Mouse (Mus musculus) hindbrain, postnatal 0 days (tissue): ENCODE measurements around the gene Urm1. TPM values are rescaled to one million over a fixed set of nuclear protein-coding genes. Genes with fewer than 3 reads are reported as not detected.

Experiments used
- ATAC-seq: fragments of 200-750 bp; cut with Nextera tagmentation; 2 replicates; pipeline ENCODE4 v1.8.0; 2017; ENCODE audit warnings: mild to moderate bottlenecking, moderate TSS enrichment, moderate library complexity
- DNase-seq: peaks from one replicate; pipeline ENCODE4 v3.0.0-alpha.2; 2015; ENCODE audit warnings: low spot score
- H3K27ac ChIP-seq: fragments of 300-500 bp; sonication (generic); 2 replicates; pipeline ENCODE4 v1.5.1; 2014; ENCODE audit warnings: mild to moderate bottlenecking
- H3K27me3 ChIP-seq: fragments of 300-500 bp; sonication (generic); 2 replicates; pipeline ENCODE4 v1.6.1; 2014; ENCODE audit warnings: low read length, mixed read lengths; ENCODE audit not compliant: insufficient read depth
- H3K36me3 ChIP-seq: fragments of 300-500 bp; sonication (generic); 2 replicates; pipeline ENCODE4 v1.6.1; 2014; ENCODE audit warnings: low read length, mixed read lengths; ENCODE audit not compliant: insufficient read depth
- H3K4me1 ChIP-seq: fragments of 300-500 bp; sonication (generic); 2 replicates; pipeline ENCODE4 v1.6.1; 2014; ENCODE audit warnings: antibody characterized with exemption, low read length, mixed read lengths; ENCODE audit not compliant: insufficient read depth
- H3K4me2 ChIP-seq: fragments of 300-500 bp; sonication (generic); 2 replicates; pipeline ENCODE4 v1.6.1; 2014; ENCODE audit warnings: low read depth, mild to moderate bottlenecking, low read length, moderate library complexity, mixed read lengths
- H3K4me3 ChIP-seq: fragments of 300-500 bp; sonication (generic); 2 replicates; pipeline ENCODE4 v1.5.1; 2014; ENCODE audit warnings: low read length
- H3K9ac ChIP-seq: fragments of 300-500 bp; sonication (generic); replicated peaks from 2 replicates; pipeline ENCODE4 v1.6.1; 2014; ENCODE audit warnings: mild to moderate bottlenecking, low read length, moderate library complexity, mixed read lengths
- H3K9me3 ChIP-seq: fragments of 300-500 bp; sonication (generic); 2 replicates; pipeline ENCODE4 v1.6.1; 2016; ENCODE audit warnings: low read length, mixed read lengths
- CTCF ChIP-seq: IDR thresholded peaks from 2 replicates; pipeline ENCODE4 v1.5.1; 2016; ENCODE audit warnings: antibody characterized with exemption, control low read depth, low read depth
- whole genome bisulfite sequencing: fragments of 180-500 bp; shearing (Covaris S2); extraction: QIAGEN DNeasy Blood & Tissue Kit; methylation state at CpG from one replicate; pipeline ENCODE4 v1.1.7; 2014; 5-methylcytosine and 5-hydroxymethylcytosine counted together
- polyA plus RNA-seq: library from polyadenylated mRNA; unstranded; fragments of >200 nt; fragmentation: Nextera tagmentation; extraction: Ambion mirVana; gene quantifications from 2 replicates; pipeline ENCODE4 v1.2.1, GENCODE M21; 2015
- total RNA-seq: library from RNA; depleted of rRNA; stranded (reverse); fragments of >200 nt; gene quantifications from 2 replicates; pipeline ENCODE4 v1.2.3, GENCODE M21; 2014

Gene Urm1
- total and polyA plus RNA-seq, 2 experiments from 2014 or later, result 29.3 to 70.7 TPM

GRCm38 (mm10) chr2:29844661-29845060 is 24.8 kb downstream of the Urm1 start:
- H3K4me2 ChIP-seq, result peak overlapping the region; percentile 80
- peak overlapping the region; percentile 58 for H3K4me3 ChIP-seq
- no peaks in the 10 kb centered on the region for H3K4me1 ChIP-seq
- H3K27me3 ChIP-seq, result no peaks in the 10 kb centered on the region
- ATAC-seq, result no peak
- WGBS, result 8% methylated on average over 3 of the region's 3 CpGs
- H3K36me3 ChIP-seq, result 0 out of 2 replicates have a peak, but pooled peaks cover 9% of the 10 kb centered on the region
- TF ChIP-seq CTCF, result no peak
- H3K27ac ChIP-seq, result no peak overlapping the region
- DNase-seq, result no peak
- no peak overlapping the region for H3K9ac ChIP-seq
- no peaks in the 10 kb centered on the region for H3K9me3 ChIP-seq

GRCm38 (mm10) chr2:29845636-29846035 is 25.8 kb downstream of the Urm1 start:
- DNase-seq, result peak; percentile 21

GRCm38 (mm10) chr2:29846061-29846853 is 26.4 kb downstream of the Urm1 start:
- no peaks in the 10 kb centered on the region for H3K27me3 ChIP-seq
- H3K4me1 ChIP-seq, result no peaks in the 10 kb centered on the region
- peak overlapping the region; percentile 80 for H3K4me2 ChIP-seq
- no peak for TF ChIP-seq CTCF
- DNase-seq, result peak; percentile 68
- 3% methylated on average over 46 of the region's 47 CpGs for WGBS
- peak overlapping the region; percentile 58 for H3K4me3 ChIP-seq
- ATAC-seq, result peak; percentile 51; the same call in 1 of the 2 replicates
- no peaks in the 10 kb centered on the region for H3K9me3 ChIP-seq
- H3K36me3 ChIP-seq, result 0 out of 2 replicates have a peak, but pooled peaks cover 9% of the 10 kb centered on the region
- peak overlapping the region; percentile 77 for H3K9ac ChIP-seq
- peak overlapping the region; percentile 58 for H3K27ac ChIP-seq

More at GRCm38 (mm10) chr2:29845636-29846035, 25.8 kb downstream of the Urm1 start:
- 5% methylated on average over 25 of the region's 25 CpGs for WGBS
- Histone ChIP-seq H3K4me1 (no peaks in the 10 kb centered on the region), H3K36me3 (0 out of 2 replicates have a peak, but pooled peaks cover 9% of the 10 kb centered on the region), H3K9me3 (no peaks in the 10 kb centered on the region), H3K9ac (peak overlapping the region; percentile 77), H3K27me3 (no peaks in the 10 kb centered on the region), H3K4me2 (peak overlapping the region; percentile 80), H3K27ac (peak overlapping the region; percentile 58), H3K4me3 (peak overlapping the region; percentile 58)
- peak; percentile 24; the same call in 1 of the 2 replicates for ATAC-seq
- TF ChIP-seq CTCF, result no peak

- Histone ChIP-seq H3K4me1 (no peaks in the 10 kb centered on the region), H3K27ac (no peak overlapping the region), H3K36me3 (0 out of 2 replicates have a peak, but pooled peaks cover 7% of the 10 kb centered on the region), H3K27me3 (no peaks in the 10 kb centered on the region), H3K9me3 (no peaks in the 10 kb centered on the region), H3K4me2 (peak overlapping the region; percentile 80), H3K9ac (0 out of 2 replicates have a peak overlapping the region, but pooled peaks have one; percentile 77), H3K4me3 (peak overlapping the region; percentile 58; the same call in 1 of the 2 replicates)
- 42% methylated on average over 3 of the region's 3 CpGs for WGBS
- DNase-seq, result no peak
- no peak for ATAC-seq
- TF ChIP-seq CTCF, result no peak
Observed at GRCm38 (mm10) chr2:29846911-29847310, 27.0 kb downstream of the Urm1 start.

GRCm38 (mm10) chr2:29849041-29849440 is 29.2 kb downstream of the Urm1 start:
- no peaks in the 10 kb centered on the region for H3K36me3 ChIP-seq
- no peak for ATAC-seq
- no peak for DNase-seq
- no peak for TF ChIP-seq CTCF
- H3K9me3 ChIP-seq, result no peaks in the 10 kb centered on the region
- WGBS, result 31% methylated on average over 8 of the region's 8 CpGs
- H3K4me2 ChIP-seq, result no peak overlapping the region
- no peak overlapping the region for H3K27ac ChIP-seq
- H3K4me3 ChIP-seq, result no peak overlapping the region
- H3K27me3 ChIP-seq, result no peaks in the 10 kb centered on the region
- H3K4me1 ChIP-seq, result no peaks in the 10 kb centered on the region
- no peak overlapping the region for H3K9ac ChIP-seq

GRCm38 (mm10) chr2:29849841-29850480 is 30.1 kb downstream of the Urm1 start:
- no peak for TF ChIP-seq CTCF
- H3K4me2 ChIP-seq, result no peak overlapping the region
- no peaks in the 10 kb centered on the region for H3K36me3 ChIP-seq
- no peak overlapping the region for H3K27ac ChIP-seq
- no peak for ATAC-seq
- H3K4me1 ChIP-seq, result no peaks in the 10 kb centered on the region
- no peak overlapping the region for H3K9ac ChIP-seq
- no peaks in the 10 kb centered on the region for H3K27me3 ChIP-seq
- H3K4me3 ChIP-seq, result no peak overlapping the region
- WGBS, result 25% methylated on average over 5 of the region's 5 CpGs
- DNase-seq, result peak; percentile 40
- no peaks in the 10 kb centered on the region for H3K9me3 ChIP-seq
